Mouse (Mus musculus) lung, postnatal 0 days (tissue): Measurements from ENCODE around the gene Wdfy4.

ENCODE experiments used
- CTCF ChIP-seq: IDR thresholded peaks from 2 replicates; pipeline ENCODE4 v1.5.1; 2016; ENCODE audit warnings: antibody characterized with exemption, mild to moderate bottlenecking
- EP300 ChIP-seq: IDR thresholded peaks from 2 replicates; pipeline ENCODE4 v1.6.1; 2016; ENCODE audit warnings: antibody characterized with exemption, mild to moderate bottlenecking, control low read depth

GRCm38 (mm10) chr14:33212271-33212957 lies 27.1 kb upstream of the Wdfy4 start:
- TF ChIP-seq CTCF: no peak
- no peak for TF ChIP-seq EP300
